Mouse (Mus musculus) kidney, embryonic 16.5 days (tissue): ENCODE measurements at regions not wholly inside any gene's neighbourhood (a gene's known extent, or its start where the extent isn't known, plus 50 kb on each side); places are given as distances from the start of the nearest gene placed in this dataset.
A peak's percentile ranks its signal among the peaks of the same experiment; 100 is the strongest.

Experiments
- ATAC-seq: fragments of 200-750 bp; cut with Nextera tagmentation; 2 replicates; pipeline ENCODE4 v1.8.0; 2017; ENCODE audit warnings: moderate TSS enrichment; ENCODE audit not compliant: low FRiP score, low TSS enrichment
- H3K27ac ChIP-seq: fragments of 300-500 bp; sonication (generic); 2 replicates; pipeline ENCODE4 v1.5.1; 2014; ENCODE audit warnings: low read length
- H3K27me3 ChIP-seq: fragments of 300-500 bp; sonication (generic); 2 replicates; pipeline ENCODE4 v1.6.1; 2014; ENCODE audit warnings: low read length, control low read depth, mixed read lengths; ENCODE audit not compliant: insufficient read depth
- H3K36me3 ChIP-seq: fragments of 300-500 bp; sonication (generic); 2 replicates; pipeline ENCODE4 v1.6.1; 2014; ENCODE audit warnings: low read length, control low read depth, mixed read lengths; ENCODE audit not compliant: insufficient read depth
- H3K4me1 ChIP-seq: fragments of 300-500 bp; sonication (generic); 2 replicates; pipeline ENCODE4 v1.6.1; 2014; ENCODE audit warnings: low read length, control low read depth, mixed read lengths; ENCODE audit not compliant: insufficient read depth
- H3K4me2 ChIP-seq: fragments of 300-500 bp; sonication (generic); replicated peaks from 2 replicates; pipeline ENCODE4 v1.6.1; 2014; ENCODE audit warnings: low read depth, low read length
- H3K4me3 ChIP-seq: fragments of 300-500 bp; sonication (generic); 2 replicates; pipeline ENCODE4 v1.5.1; 2014; ENCODE audit warnings: mild to moderate bottlenecking, low read length
- H3K9ac ChIP-seq: fragments of 300-500 bp; sonication (generic); replicated peaks from 2 replicates; pipeline ENCODE4 v1.6.1; 2014; ENCODE audit warnings: low read length
- H3K9me3 ChIP-seq: fragments of 300-500 bp; sonication (generic); 2 replicates; pipeline ENCODE4 v1.6.1; 2016; ENCODE audit warnings: low read length, control low read depth
- WGBS: fragments of 180-500 bp; shearing (Covaris S2); extraction: QIAGEN DNeasy Blood & Tissue Kit; methylation state at CpG from one replicate; pipeline ENCODE4 v1.1.7; 2014; 5-methylcytosine and 5-hydroxymethylcytosine counted together

DNA sequence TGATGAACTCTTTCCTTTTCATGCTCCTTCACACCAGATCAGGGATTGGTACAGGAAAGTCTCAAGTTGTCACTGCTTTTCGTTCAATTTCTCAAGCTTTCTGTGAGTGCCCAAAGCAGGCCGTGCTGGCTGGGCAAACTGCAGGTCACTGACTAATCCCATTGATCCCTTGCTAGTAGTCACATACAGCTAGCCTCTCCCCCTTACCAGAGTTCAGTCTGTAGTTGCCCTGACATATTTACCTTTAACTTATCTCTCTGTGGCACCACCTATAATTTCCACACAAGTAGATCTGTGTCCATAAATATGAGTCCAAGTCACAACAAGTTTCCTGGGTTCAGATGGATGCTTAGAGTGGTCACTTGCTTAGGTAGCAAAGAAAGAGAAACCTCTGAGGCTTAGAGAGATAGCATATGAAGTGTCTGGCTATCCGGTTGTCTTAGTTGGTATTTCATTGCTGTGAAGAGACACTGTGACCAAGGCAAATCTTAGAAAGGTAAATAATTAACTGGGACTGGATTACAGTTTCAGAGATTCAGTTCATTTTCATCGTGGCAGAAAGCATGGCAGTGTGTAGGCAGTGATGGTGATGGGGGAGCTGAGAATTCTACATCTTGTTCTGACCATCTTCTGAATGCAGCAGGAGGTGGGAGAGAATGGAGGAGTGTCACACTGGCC is 362.8 kb upstream of the Pcsk5 start:
- H3K4me3 ChIP-seq: no peak overlapping the region
- WGBS: 69% methylated on average over 4 of the region's 4 CpGs

GRCm38 (mm10) chr19:18189102-18189742 is 351.8 kb upstream of the Pcsk5 start:
- peak; percentile 89; the same call in 1 of the 2 replicates for ATAC-seq
- Histone ChIP-seq H3K4me3 (no peak overlapping the region), H3K27ac (peak overlapping the region; percentile 87), H3K4me2 (no peak overlapping the region; the same call in 1 of the 2 replicates), H3K36me3 (no peaks in the 10 kb centered on the region), H3K9ac (no peak overlapping the region), H3K27me3 (no peaks in the 10 kb centered on the region), H3K9me3 (no peaks in the 10 kb centered on the region), H3K4me1 (peaks cover 23% of the 10 kb centered on the region)
- WGBS: 14% methylated on average over 4 of the region's 4 CpGs

More for the DNA sequence above, 362.8 kb upstream of the Pcsk5 start:
- no peak for ATAC-seq
- Histone ChIP-seq H3K4me2 (no peak overlapping the region), H3K27ac (no peak overlapping the region), H3K27me3 (no peaks in the 10 kb centered on the region), H3K4me1 (no peaks in the 10 kb centered on the region), H3K9ac (no peak overlapping the region), H3K9me3 (no peaks in the 10 kb centered on the region), H3K36me3 (no peaks in the 10 kb centered on the region)

- Histone ChIP-seq H3K36me3 (no peaks in the 10 kb centered on the region), H3K27ac (peak overlapping the region; percentile 87; the same call in 1 of the 2 replicates), H3K27me3 (no peaks in the 10 kb centered on the region), H3K4me3 (no peak overlapping the region), H3K4me2 (no peak overlapping the region), H3K9me3 (no peaks in the 10 kb centered on the region), H3K9ac (no peak overlapping the region), H3K4me1 (peaks cover 23% of the 10 kb centered on the region)
- peak; percentile 71; the same call in 1 of the 2 replicates for ATAC-seq
- WGBS: 20% methylated on average over 9 of the region's 9 CpGs
These were observed 350.9 kb upstream of the Pcsk5 start for GRCm38 (mm10) chr19:18188122-18188866.

GRCm38 (mm10) chr19:18185767-18186554 is 348.5 kb upstream of the Pcsk5 start:
- H3K4me2 ChIP-seq: no peak overlapping the region
- H3K4me3 ChIP-seq: no peak overlapping the region
- H3K4me1 ChIP-seq: peaks cover 23% of the 10 kb centered on the region
- no peaks in the 10 kb centered on the region for H3K36me3 ChIP-seq
- no peak overlapping the region for H3K27ac ChIP-seq
- no peak for ATAC-seq
- WGBS: 70% methylated on average over 1 of the region's 1 CpGs
- no peaks in the 10 kb centered on the region for H3K9me3 ChIP-seq
- no peak overlapping the region for H3K9ac ChIP-seq
- H3K27me3 ChIP-seq: no peaks in the 10 kb centered on the region

DNA sequence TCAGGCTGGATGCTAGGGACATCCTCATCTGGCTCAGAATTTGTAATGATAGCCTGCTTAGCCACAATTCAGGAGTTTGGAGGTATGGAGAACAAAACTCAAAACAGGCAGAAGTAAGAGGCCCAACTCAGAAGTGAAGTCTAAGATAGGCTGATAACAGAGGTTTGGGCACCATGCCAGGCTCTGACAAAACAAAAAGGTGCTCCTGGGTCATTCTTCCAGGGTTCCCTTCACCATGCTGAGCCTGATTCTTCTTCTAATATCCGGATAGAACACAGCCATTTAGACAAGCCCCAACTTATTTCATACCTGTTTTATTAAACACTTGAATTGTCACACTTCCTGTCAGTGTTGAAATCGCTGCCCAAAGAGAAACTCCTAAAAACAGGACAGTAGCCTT is 347.8 kb upstream of the Pcsk5 start:
- Histone ChIP-seq H3K9ac (no peak overlapping the region), H3K36me3 (no peaks in the 10 kb centered on the region), H3K27ac (no peak overlapping the region), H3K4me3 (no peak overlapping the region), H3K27me3 (no peaks in the 10 kb centered on the region), H3K4me1 (peaks cover 23% of the 10 kb centered on the region), H3K4me2 (no peak overlapping the region), H3K9me3 (no peaks in the 10 kb centered on the region)
- WGBS: 78% methylated on average over 2 of the region's 2 CpGs
- ATAC-seq: no peak

- peak; percentile 76 for ATAC-seq
- Histone ChIP-seq H3K4me1 (no peaks in the 10 kb centered on the region), H3K27me3 (no peaks in the 10 kb centered on the region), H3K9me3 (no peaks in the 10 kb centered on the region), H3K4me3 (no peak overlapping the region), H3K9ac (no peak overlapping the region), H3K4me2 (no peak overlapping the region), H3K36me3 (no peaks in the 10 kb centered on the region), H3K27ac (no peak overlapping the region)
- 70% methylated on average over 3 of the region's 3 CpGs for WGBS
These were observed 338.8 kb upstream of the Pcsk5 start for GRCm38 (mm10) chr19:18176200-18176599.

DNA sequence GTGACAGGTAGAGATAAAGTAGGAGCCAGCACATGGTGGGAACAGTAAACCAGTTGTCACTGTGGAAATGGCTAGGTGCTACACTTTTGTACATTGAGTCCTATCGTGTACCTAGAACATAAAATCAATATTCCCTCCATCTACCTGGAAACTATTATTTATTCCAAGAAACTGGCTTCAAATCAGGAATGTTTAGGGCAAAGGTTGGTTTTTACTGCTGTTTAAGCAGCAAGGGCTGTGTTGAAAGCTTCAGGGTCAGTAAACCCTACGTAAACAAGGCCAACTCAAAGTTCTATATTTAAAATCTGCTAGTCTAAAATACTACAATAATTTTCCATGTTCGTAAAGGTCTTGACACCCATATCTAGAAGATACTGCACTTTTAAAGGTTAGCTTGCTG is 309.1 kb upstream of the Pcsk5 start:
- no peaks in the 10 kb centered on the region for H3K9me3 ChIP-seq
- H3K36me3 ChIP-seq: no peaks in the 10 kb centered on the region
- no peak overlapping the region for H3K4me3 ChIP-seq
- no peaks in the 10 kb centered on the region for H3K27me3 ChIP-seq
- no peak overlapping the region for H3K9ac ChIP-seq
- no peaks in the 10 kb centered on the region for H3K4me1 ChIP-seq
- 51% methylated on average over 3 of the region's 3 CpGs for WGBS
- no peak overlapping the region for H3K4me2 ChIP-seq
- no peak overlapping the region for H3K27ac ChIP-seq
- no peak for ATAC-seq

GRCm38 (mm10) chr19:18130936-18131335 is 293.5 kb upstream of the Pcsk5 start:
- no peaks in the 10 kb centered on the region for H3K27me3 ChIP-seq
- ATAC-seq: no peak
- H3K4me1 ChIP-seq: no peaks in the 10 kb centered on the region
- 96% methylated on average over 3 of the region's 3 CpGs for WGBS
- no peak overlapping the region for H3K4me2 ChIP-seq
- H3K27ac ChIP-seq: no peak overlapping the region
- H3K36me3 ChIP-seq: no peaks in the 10 kb centered on the region
- no peak overlapping the region for H3K9ac ChIP-seq
- H3K4me3 ChIP-seq: no peak overlapping the region
- H3K9me3 ChIP-seq: no peaks in the 10 kb centered on the region

DNA sequence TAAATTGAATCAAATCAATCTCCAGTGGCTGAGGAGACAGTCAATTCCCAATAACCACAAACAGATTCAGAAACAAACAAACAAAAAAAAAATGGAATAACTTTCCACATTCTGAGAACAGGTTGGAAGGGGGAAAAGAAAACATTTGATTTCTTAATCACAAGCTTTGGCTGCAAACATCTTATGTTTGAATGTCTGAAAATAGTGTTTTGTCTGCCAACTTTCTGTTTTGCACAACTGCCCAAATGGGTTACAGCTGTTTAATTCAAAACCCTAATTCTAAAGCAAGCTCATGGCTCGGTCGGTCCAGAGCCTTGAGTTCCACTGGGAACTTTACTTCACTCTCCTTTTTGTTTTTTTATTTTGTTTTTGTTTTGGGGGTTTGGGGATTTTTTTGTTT is 291.4 kb upstream of the Pcsk5 start:
- Histone ChIP-seq H3K9ac (no peak overlapping the region), H3K4me3 (no peak overlapping the region), H3K27me3 (no peaks in the 10 kb centered on the region), H3K4me1 (no peaks in the 10 kb centered on the region), H3K27ac (no peak overlapping the region), H3K36me3 (no peaks in the 10 kb centered on the region), H3K4me2 (no peak overlapping the region), H3K9me3 (no peaks in the 10 kb centered on the region)
- WGBS: 68% methylated on average over 2 of the region's 2 CpGs
- no peak for ATAC-seq
